Mouse (Mus musculus) stomach, embryonic 15.5 days (tissue): ENCODE results near the gene Fam185a. TPM values are rescaled to one million over a fixed set of nuclear protein-coding genes. Genes with fewer than 3 reads are reported as not detected.

Experiments used
- ATAC-seq: fragments of 200-750 bp; cut with Nextera tagmentation; 2 replicates; pipeline ENCODE4 v1.8.0; 2017; ENCODE audit warnings: low read depth, moderate number of reproducible peaks, moderate TSS enrichment; ENCODE audit not compliant: insufficient read depth, low FRiP score
- H3K27ac ChIP-seq: fragments of 300-500 bp; sonication (generic); 2 replicates; pipeline ENCODE4 v1.5.1; 2015; ENCODE audit warnings: mild to moderate bottlenecking, inconsistent platforms
- H3K27me3 ChIP-seq: fragments of 300-500 bp; sonication (generic); replicated peaks from 2 replicates; pipeline ENCODE4 v1.6.1; 2015; ENCODE audit warnings: inconsistent platforms
- H3K36me3 ChIP-seq: fragments of 300-500 bp; sonication (generic); 2 replicates; pipeline ENCODE4 v1.6.1; 2015; ENCODE audit warnings: inconsistent platforms
- H3K4me1 ChIP-seq: fragments of 300-500 bp; sonication (generic); 2 replicates; pipeline ENCODE4 v1.6.1; 2015; ENCODE audit warnings: inconsistent platforms
- H3K4me2 ChIP-seq: fragments of 300-500 bp; sonication (generic); 2 replicates; pipeline ENCODE4 v1.6.1; 2015; ENCODE audit warnings: mild to moderate bottlenecking, inconsistent platforms
- H3K4me3 ChIP-seq: fragments of 300-500 bp; sonication (generic); replicated peaks from 2 replicates; pipeline ENCODE4 v1.5.1; 2015; ENCODE audit warnings: inconsistent platforms
- H3K9ac ChIP-seq: fragments of 300-500 bp; sonication (generic); 2 replicates; pipeline ENCODE4 v1.6.1; 2015; ENCODE audit warnings: inconsistent platforms
- H3K9me3 ChIP-seq: fragments of 300-500 bp; sonication (generic); 2 replicates; pipeline ENCODE4 v1.6.1; 2016; ENCODE audit warnings: inconsistent platforms
- WGBS: fragments of 180-500 bp; shearing (Covaris S2); methylation state at CpG from one replicate; pipeline ENCODE4 v1.1.7; 2015; 5-methylcytosine and 5-hydroxymethylcytosine counted together
- polyA plus RNA-seq: library from polyadenylated mRNA; unstranded; fragments of >200 nt; fragmentation: Nextera tagmentation; extraction: Ambion mirVana; gene quantifications from 2 replicates; pipeline ENCODE4 v1.2.1, GENCODE M21; 2015

Fam185a gene
- polyA plus RNA-seq, 1 experiment from 2014 or later, result 8.8 TPM

GRCm38 (mm10) chr5:21436471-21436975, 11.8 kb downstream of the Fam185a start:
- H3K27me3 ChIP-seq, result no peaks in the 10 kb centered on the region
- no peak for ATAC-seq
- no peaks in the 10 kb centered on the region for H3K36me3 ChIP-seq
- H3K27ac ChIP-seq, result no peak overlapping the region
- no peaks in the 10 kb centered on the region for H3K9me3 ChIP-seq
- no peak overlapping the region for H3K9ac ChIP-seq
- no peak overlapping the region for H3K4me2 ChIP-seq
- 69% methylated on average over 8 of the region's 8 CpGs for WGBS
- no peak overlapping the region for H3K4me3 ChIP-seq
- H3K4me1 ChIP-seq, result 0 out of 2 replicates have a peak, but pooled peaks cover 4% of the 10 kb centered on the region

- Histone ChIP-seq H3K36me3 (no peaks in the 10 kb centered on the region), H3K9ac (no peak overlapping the region), H3K4me1 (0 out of 2 replicates have a peak, but pooled peaks cover 4% of the 10 kb centered on the region), H3K27me3 (no peaks in the 10 kb centered on the region), H3K27ac (no peak overlapping the region), H3K9me3 (no peaks in the 10 kb centered on the region), H3K4me3 (no peak overlapping the region), H3K4me2 (no peak overlapping the region)
- no peak for ATAC-seq
- 74% methylated on average over 9 of the region's 9 CpGs for WGBS
Measured at GRCm38 (mm10) chr5:21438428-21438827, 13.7 kb downstream of the Fam185a start.

- H3K4me3 ChIP-seq, result no peak overlapping the region
- H3K27me3 ChIP-seq, result no peaks in the 10 kb centered on the region
- H3K4me2 ChIP-seq, result no peak overlapping the region
- no peak overlapping the region for H3K9ac ChIP-seq
- no peaks in the 10 kb centered on the region for H3K36me3 ChIP-seq
- 62% methylated on average over 7 of the region's 7 CpGs for WGBS
- H3K4me1 ChIP-seq, result 0 out of 2 replicates have a peak, but pooled peaks cover 4% of the 10 kb centered on the region
- H3K27ac ChIP-seq, result no peak overlapping the region; the same call in 1 of the 2 replicates
- peak; percentile 64; the same call in 1 of the 2 replicates for ATAC-seq
- H3K9me3 ChIP-seq, result no peaks in the 10 kb centered on the region
Measured at GRCm38 (mm10) chr5:21439446-21440110, 14.8 kb downstream of the Fam185a start.

GRCm38 (mm10) chr5:21440833-21441530, 16.2 kb downstream of the Fam185a start:
- H3K27ac ChIP-seq, result no peak overlapping the region
- no peak overlapping the region for H3K4me2 ChIP-seq
- H3K27me3 ChIP-seq, result no peaks in the 10 kb centered on the region
- no peak for ATAC-seq
- 48% methylated on average over 8 of the region's 8 CpGs for WGBS
- no peaks in the 10 kb centered on the region for H3K9me3 ChIP-seq
- no peak overlapping the region for H3K4me3 ChIP-seq
- no peak overlapping the region for H3K9ac ChIP-seq
- H3K4me1 ChIP-seq, result 0 out of 2 replicates have a peak, but pooled peaks cover 4% of the 10 kb centered on the region
- H3K36me3 ChIP-seq, result no peaks in the 10 kb centered on the region

GRCm38 (mm10) chr5:21467387-21467786, 42.6 kb downstream of the Fam185a start:
- Histone ChIP-seq H3K27ac (peak overlapping the region; percentile 54; the same call in 1 of the 2 replicates), H3K4me2 (no peak overlapping the region), H3K4me3 (no peak overlapping the region), H3K9ac (no peak overlapping the region), H3K36me3 (no peaks in the 10 kb centered on the region), H3K9me3 (no peaks in the 10 kb centered on the region), H3K4me1 (0 out of 2 replicates have a peak, but pooled peaks cover 3% of the 10 kb centered on the region), H3K27me3 (no peaks in the 10 kb centered on the region)
- ATAC-seq, result no peak; the same call in 1 of the 2 replicates
- 52% methylated on average over 7 of the region's 7 CpGs for WGBS

- WGBS, result 83% methylated on average over 12 of the region's 12 CpGs
- H3K9ac ChIP-seq, result no peak overlapping the region
- no peak overlapping the region for H3K4me3 ChIP-seq
- no peak overlapping the region for H3K4me2 ChIP-seq
- H3K36me3 ChIP-seq, result no peaks in the 10 kb centered on the region
- no peaks in the 10 kb centered on the region for H3K27me3 ChIP-seq
- no peaks in the 10 kb centered on the region for H3K9me3 ChIP-seq
- ATAC-seq, result no peak
- H3K4me1 ChIP-seq, result 0 out of 2 replicates have a peak, but pooled peaks cover 3% of the 10 kb centered on the region
- no peak overlapping the region for H3K27ac ChIP-seq
Measured at GRCm38 (mm10) chr5:21468100-21468499, 43.3 kb downstream of the Fam185a start.

- Histone ChIP-seq H3K27ac (no peak overlapping the region), H3K4me3 (no peak overlapping the region), H3K9me3 (no peaks in the 10 kb centered on the region), H3K9ac (no peak overlapping the region), H3K27me3 (no peaks in the 10 kb centered on the region), H3K36me3 (no peaks in the 10 kb centered on the region), H3K4me2 (no peak overlapping the region), H3K4me1 (no peaks in the 10 kb centered on the region)
- no peak for ATAC-seq
- 92% methylated on average over 5 of the region's 5 CpGs for WGBS
Measured at GRCm38 (mm10) chr5:21478428-21478827, 53.7 kb downstream of the Fam185a start.

- no peak overlapping the region for H3K4me2 ChIP-seq
- no peak overlapping the region for H3K9ac ChIP-seq
- H3K4me1 ChIP-seq, result no peaks in the 10 kb centered on the region
- no peak overlapping the region for H3K4me3 ChIP-seq
- no peak for ATAC-seq
- no peak overlapping the region for H3K27ac ChIP-seq
- H3K9me3 ChIP-seq, result no peaks in the 10 kb centered on the region
- no peaks in the 10 kb centered on the region for H3K36me3 ChIP-seq
- WGBS, result 92% methylated on average over 5 of the region's 5 CpGs
- no peaks in the 10 kb centered on the region for H3K27me3 ChIP-seq
Measured at GRCm38 (mm10) chr5:21479746-21480145, 55.0 kb downstream of the Fam185a start.

GRCm38 (mm10) chr5:21481521-21481920, 56.8 kb downstream of the Fam185a start:
- no peak for ATAC-seq
- Histone ChIP-seq H3K27ac (no peak overlapping the region), H3K27me3 (no peaks in the 10 kb centered on the region), H3K4me3 (no peak overlapping the region), H3K9me3 (no peaks in the 10 kb centered on the region), H3K4me1 (no peaks in the 10 kb centered on the region), H3K36me3 (no peaks in the 10 kb centered on the region), H3K9ac (no peak overlapping the region), H3K4me2 (no peak overlapping the region)
- 84% methylated on average over 6 of the region's 6 CpGs for whole genome bisulfite sequencing

GRCm38 (mm10) chr5:21482446-21483222, 57.9 kb downstream of the Fam185a start:
- 45% methylated on average over 11 of the region's 11 CpGs for WGBS
- 0 out of 2 replicates have a peak, but pooled peaks cover under 1% of the 10 kb centered on the region for H3K4me1 ChIP-seq
- H3K9ac ChIP-seq, result no peak overlapping the region
- ATAC-seq, result no peak
- H3K27me3 ChIP-seq, result no peaks in the 10 kb centered on the region
- H3K27ac ChIP-seq, result no peak overlapping the region
- H3K4me3 ChIP-seq, result no peak overlapping the region
- no peaks in the 10 kb centered on the region for H3K36me3 ChIP-seq
- no peak overlapping the region for H3K4me2 ChIP-seq
- no peaks in the 10 kb centered on the region for H3K9me3 ChIP-seq

- no peak overlapping the region for H3K4me2 ChIP-seq
- H3K4me3 ChIP-seq, result no peak overlapping the region
- H3K4me1 ChIP-seq, result 0 out of 2 replicates have a peak, but pooled peaks cover 4% of the 10 kb centered on the region
- 57% methylated on average over 8 of the region's 8 CpGs for WGBS
- no peaks in the 10 kb centered on the region for H3K36me3 ChIP-seq
- no peak overlapping the region for H3K9ac ChIP-seq
- H3K27me3 ChIP-seq, result no peaks in the 10 kb centered on the region
- no peaks in the 10 kb centered on the region for H3K9me3 ChIP-seq
- no peak overlapping the region for H3K27ac ChIP-seq
- no peak for ATAC-seq
Measured at GRCm38 (mm10) chr5:21483275-21483674, 58.5 kb downstream of the Fam185a start.
